Mouse (Mus musculus) regulatory T cell (primary cell): ENCODE measurements at regions not wholly inside any gene's neighbourhood (a gene's known extent, or its start where the extent isn't known, plus 50 kb on each side); places are given as distances from the start of the nearest gene placed in this dataset.

Experiments
- in situ Hi-C: fragments of 300-600 bp; cut with MboI, MseI; formaldehyde crosslinking; loops from one replicate; pipeline ENCODE4 v1.15.1; 2025; ENCODE audit warnings: high pct_unique_total_duplicates

DNA sequence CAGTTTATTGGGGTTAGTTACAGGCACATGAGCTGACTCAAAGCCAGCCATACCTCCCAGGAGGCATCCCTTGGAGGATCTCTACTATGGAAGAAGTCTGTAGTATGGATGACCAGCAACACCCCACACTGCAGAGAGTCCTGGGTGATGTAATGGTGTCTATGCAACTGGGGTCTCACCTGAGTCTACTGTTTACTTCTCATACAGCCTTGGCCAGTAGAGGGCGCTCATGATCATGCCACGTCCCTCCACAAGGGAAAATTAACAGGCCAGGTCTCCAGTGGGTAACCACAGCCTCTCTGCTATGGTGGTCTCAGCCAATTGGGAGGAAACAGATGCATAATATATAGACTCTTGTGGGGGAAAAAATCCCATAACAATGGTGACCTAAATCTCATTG is 111.7 kb downstream of the Cdh26 start:
- in situ Hi-C loops = no loop called here

DNA sequence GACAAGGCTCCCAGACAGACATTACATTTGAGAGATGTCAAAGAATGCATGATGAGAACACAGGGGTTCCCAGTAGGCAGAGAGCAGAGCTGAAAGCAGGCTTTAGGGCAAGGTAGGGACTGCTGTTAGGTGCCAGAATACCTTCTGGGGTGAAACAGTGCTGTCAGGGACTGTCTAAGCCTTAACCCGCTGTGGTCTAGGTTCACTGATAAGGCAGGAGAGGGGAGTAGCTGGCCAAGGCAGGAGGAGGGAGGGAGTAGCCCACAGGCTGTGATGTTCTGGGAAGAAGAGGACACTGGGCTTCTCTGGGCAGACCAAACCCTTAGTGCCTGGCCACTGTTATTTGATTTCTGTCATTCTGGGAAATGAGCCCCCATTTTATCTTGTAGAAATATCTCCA is 114.1 kb downstream of the Cdh26 start:
- in situ Hi-C loops = no loop called here

DNA sequence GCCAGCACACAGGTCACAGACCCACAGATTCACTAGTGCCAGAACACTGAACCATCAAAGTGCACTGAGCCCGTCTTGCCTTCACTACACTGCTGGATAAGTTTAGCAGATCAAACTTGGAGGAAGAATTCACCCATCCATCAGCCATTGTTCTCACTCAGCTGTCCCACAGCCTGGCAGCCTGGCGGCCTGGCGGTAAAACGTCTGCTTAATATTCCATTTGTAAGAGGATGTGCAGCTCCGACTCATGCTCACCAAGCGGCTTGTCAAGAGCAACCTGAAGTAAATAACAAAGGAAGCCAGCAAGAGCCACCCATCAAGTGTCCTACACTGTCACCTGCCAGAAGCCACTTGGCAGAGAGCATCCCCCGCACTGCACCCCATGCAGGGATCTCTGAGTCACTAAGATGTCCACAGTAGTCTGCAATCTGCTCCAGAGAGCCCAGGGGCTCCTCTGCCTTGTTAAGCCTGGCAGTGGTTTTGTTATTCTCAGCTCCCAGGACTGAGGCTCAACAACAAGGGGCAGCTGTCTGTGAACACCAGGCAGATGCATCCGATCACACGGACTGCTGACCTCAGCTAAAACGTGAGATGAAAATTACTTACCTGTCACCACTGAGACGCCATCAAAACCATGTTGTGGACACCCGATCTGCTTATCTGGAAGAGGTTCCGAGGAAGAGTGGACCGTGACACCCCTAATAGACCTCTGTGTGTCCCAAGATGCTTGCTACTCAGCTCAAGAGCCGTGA is 115.4 kb downstream of the Cdh26 start:
- in situ Hi-C loops = no loop called here

DNA sequence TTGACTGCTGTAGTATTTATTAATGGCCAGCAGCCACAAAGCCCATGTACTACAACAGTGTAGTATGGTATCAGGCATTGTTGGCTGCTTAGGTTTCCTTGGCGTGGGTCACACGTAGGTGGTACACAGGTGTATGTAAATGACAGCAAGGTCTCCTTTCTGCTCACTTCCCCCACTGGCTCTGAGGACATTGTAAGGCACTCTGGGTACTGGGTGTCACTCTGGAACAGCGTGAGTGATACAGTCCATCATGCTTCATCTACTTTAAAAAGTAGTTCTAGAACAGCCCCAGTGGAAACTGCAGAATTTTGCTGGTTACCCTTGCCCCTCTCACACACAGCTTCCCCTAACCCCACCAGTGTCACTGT is 116.0 kb downstream of the Cdh26 start:
- in situ Hi-C loops = no loop called here

DNA sequence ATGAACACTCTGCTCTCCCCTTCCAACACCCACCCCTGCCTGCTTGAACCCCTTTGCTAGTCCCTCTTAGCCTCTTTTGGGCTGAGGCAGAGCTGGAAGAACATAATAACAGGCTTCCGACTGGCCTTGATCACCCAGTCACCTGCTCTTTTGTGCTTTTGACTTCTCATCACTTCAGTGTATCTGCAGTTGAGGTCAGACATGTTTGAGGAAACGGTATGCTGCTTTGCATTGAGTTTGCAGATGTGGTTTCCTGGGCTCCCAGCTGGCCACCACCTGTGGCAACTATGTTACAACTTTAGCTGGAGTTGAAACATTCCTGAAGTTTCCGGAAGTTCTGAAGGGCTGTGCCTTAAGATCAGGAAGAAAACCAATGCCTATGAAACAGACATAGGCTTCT is 116.6 kb downstream of the Cdh26 start:
- in situ Hi-C loops = no loop called here

DNA sequence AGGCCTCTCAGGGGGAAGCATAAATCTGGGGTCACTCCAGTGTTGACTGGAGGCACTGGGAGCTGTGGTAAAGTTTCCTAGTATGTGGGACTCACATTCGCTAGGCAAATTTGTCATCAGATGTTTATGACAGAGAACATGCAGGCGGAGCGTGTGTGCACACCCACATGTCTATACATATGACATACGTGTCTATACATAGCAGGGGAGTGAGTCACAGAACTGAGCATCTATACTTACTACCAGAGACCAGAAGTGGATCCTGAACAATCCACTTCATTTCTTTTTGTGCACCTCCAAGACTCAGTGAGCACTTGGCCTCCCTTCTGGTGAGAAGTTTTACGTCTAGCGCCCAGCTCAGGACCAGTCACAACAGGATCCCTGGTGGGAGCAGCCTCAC is 118.6 kb downstream of the Cdh26 start:
- in situ Hi-C loops = no loop called here

DNA sequence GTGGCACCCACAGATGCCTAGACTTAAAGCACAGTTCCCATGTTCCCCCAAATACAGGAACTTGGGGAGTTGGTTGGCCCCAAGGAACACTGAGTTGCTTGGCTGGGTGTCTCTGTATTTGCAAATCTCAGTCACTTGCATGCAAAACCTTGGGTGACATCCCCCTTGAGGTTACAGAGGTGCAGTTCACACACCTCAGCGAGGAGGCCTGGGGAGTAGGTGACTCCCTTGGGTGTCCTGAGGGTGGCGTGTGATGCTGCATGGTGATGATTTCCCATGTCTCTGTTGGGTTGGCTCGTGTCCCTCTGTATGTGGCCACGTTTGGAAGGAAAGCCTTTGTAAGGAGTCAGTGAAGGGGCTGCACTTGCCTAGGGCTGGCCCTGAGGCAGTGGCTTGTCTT is 123.4 kb downstream of the Cdh26 start:
- in situ Hi-C loops = no loop called here

DNA sequence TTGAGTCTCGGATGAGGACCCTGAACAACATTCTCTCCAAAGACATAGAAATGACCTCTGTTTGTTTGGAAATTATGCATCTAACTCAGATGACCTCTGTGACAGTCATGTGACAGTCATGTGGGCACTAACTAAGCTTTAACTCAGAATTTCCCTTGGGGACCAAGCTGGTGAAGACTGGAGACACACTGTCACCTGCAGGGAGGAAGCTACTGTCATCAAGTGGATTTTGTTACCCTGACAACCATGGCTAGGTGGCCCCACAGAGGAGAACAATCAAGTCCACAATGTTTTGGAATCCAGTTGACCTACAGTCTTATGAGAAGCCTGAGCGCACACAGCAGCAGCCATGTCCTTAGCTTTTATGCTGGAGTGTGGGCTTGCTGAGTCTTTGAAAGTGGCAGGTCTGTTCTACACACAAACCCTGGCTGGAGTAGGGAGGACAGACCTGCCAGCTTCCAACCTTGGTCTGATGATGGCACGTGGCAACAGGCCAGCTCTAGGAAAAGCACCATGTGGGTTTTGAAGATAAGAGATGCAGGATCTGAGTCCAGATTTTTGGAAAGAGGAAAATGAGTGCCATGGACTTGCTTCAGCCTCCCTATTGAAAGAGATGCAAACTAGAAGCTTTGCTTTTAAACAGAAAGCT is 125.5 kb downstream of the Cdh26 start:
- in situ Hi-C loops = no loop called here

DNA sequence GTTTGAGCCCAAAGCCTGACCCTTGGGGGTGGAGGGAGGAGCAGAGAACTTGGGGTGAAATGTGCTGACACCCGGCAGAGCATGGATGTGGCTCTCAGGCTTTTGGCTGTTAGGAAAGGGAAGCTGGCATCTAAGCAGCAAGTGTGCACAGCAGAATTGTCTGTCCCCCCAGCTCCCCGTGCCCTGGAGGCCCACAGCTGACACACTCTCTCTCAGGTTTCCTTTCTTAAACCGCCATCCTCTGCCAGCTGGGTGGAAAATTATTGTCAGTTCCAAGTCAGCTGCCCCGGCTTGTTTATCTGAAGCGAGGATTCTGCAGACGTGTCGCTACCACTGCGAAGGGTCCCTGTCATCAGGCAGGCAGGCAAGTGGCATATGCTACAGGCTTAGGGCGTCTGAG is 127.6 kb downstream of the Cdh26 start:
- in situ Hi-C loops = no loop called here

DNA sequence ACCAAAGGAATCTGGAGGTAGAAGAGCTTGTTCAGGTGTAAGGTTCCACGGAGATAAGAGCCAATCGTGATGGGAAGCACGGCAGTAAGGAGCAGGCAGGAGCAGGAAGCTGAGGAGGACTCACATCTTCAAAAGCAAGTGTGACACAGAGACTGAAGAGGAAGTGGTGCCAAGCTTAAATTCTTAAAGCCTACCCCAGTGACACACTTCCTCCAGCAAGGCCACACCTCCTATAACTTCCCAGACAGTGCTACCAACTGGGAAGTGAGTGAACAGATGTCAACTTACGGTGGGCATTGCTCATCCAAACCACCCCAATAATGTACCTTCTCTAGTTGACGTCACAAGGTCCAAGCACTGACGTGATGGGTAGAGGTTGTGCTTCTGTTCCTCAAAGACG is 133.0 kb downstream of the Cdh26 start:
- in situ Hi-C loops = no loop called here

DNA sequence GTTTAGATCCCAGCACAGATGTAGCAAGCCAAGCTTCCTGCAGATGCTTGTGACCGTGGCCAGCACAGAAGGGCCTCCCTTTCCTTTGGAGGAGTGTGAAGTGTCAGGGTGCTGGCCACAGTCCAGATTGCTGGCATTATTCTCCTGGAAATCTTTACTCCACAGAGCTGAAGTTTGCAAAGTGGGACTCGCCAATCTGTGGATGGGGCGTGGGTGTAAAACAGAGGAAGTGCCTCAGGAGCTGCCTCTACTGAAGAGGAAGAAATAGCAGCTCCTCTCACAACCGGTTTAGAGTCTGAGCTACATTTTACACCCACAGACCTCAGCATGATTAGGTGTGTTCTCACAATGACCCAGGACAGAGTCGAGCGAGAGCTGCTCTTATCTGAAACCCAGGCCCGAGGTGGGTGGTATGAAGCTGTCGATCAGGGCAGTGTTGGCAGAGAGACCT is 135.1 kb downstream of the Cdh26 start:
- in situ Hi-C loops = no loop called here

DNA sequence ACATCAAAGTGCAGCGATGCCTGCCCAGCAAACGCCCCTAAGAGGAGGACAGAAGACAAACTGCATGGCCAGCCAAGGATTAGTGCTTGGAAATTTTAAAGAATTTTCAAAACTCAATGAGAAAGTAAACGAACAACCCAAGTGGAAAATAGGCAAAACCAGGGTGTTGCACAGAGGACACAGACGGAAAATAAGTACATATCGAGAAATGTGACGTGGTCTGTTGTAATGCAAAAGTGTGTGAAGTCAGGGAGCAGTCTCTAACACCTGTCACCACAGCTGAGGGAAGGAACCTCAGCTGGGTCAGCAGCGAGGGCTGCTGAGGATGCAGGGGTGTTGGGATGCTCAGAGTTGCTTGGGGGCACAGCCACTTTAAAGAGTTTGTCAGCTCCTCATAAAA is 137.2 kb downstream of the Cdh26 start:
- in situ Hi-C loops = no loop called here

DNA sequence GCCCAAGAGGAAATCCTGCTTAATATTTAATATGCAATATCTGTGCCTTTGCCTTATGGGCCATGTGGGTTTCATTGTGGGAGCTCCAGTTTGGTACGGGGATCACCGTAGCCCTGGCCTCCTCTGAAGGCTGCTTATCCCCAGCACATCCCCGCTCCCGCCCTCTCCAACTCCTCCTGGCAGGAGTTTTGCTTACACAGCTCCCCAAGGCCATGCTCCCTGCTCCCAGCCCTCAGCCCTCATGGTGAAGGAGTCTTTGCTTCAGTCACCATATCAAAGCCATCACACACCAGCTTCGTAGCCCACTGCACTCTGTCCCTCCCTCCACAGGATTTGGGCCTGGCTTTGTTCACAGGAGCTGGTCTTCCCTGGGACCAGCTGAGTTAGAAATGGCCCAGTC is 142.0 kb downstream of the Cdh26 start:
- in situ Hi-C loops = no loop called here

DNA sequence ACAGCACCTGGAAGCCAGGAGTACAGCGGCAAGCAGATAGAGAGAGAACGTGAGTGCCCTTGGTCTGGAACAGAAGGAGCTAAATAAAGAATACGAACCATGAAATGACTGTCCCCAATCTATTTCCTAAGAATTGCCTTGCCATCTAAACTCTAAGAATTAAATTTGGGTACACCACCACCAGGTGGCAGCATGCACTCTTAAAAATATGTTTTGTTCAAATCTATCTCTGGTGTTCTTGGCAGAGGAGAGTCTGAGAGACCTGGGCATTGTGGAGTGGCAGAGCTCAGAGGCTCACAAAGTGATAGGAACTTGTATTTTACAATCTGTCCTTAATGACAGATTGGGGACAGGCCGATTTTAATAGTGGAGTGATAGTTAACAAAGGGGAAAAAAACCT is 144.5 kb downstream of the Cdh26 start:
- in situ Hi-C loops = no loop called here

DNA sequence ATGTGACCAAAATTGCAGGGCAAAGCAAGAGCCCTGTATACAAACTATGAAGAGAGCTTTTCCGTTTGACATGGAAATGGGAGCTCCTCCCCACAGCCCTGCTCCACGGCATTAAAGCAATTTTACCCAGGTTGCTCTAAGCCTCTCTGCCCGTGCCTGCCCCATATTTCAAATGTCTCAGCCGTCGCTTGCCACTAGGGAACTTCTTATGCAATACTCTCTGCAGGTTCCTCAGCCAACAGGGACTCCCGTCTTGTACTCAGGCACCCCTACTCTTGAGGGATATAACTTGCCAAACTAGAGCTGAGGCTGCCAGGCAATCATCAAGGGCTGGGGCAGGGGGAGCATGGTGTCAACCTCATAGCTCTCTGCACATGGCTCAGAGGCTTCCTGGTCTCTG is 145.1 kb downstream of the Cdh26 start:
- in situ Hi-C loops = no loop called here

DNA sequence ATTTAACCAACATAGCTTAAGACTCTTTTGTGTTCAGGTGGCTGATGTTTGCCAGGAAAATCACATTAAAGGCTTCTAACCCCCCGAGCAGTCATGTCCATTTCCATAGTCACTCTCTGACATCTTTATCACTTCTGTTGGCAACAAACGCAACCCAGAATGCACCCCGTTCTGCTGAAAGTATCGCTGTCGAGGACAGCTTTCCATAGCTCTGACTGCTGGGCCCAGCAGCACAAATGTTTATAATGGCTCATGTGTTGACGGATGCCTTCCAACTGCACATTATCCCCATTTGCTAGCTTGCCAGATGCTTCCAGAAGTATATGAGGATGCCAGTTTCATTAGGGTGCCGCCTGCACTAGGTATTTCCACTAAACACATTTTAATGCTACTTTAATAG is 145.7 kb downstream of the Cdh26 start:
- in situ Hi-C loops = no loop called here

DNA sequence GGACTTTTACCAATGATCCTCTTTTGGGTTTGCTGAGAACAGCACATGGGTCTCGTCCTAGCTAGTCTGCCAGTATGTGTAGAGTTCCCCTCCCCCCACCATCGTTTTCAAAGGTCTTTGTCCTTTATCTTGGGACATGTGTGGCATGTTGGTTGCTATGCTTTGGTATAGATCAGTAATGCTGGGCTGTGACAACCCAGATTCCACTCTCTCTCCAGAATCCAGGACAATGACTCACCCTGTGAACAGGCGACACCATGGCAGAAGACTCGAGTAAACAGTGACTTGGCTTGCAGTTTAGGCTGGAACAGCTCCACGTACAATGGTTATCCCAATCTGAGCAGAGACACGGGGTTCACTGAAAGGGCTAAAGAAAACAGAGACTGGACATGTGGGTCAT is 149.2 kb downstream of the Cdh26 start:
- in situ Hi-C loops = no loop called here

DNA sequence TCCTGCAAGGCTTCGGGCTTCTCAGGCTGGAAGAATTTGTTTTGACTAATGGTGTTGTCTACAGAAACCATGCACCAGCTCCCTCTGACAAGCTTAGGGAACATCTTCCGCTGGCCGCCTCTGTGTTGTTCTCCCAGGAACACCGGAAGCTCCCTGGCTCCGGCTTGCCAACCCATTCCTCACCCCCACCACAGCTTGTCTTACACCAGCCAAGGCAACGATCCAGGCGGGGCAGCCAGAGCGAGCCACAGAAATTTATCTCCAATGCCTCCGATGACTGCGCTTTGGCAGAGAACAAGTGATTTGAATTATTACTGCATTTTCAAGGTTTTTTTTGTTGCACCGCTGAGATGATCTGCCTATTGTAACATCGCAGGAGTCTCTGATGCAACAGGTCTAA is 151.0 kb downstream of the Cdh26 start:
- in situ Hi-C loops = no loop called here

DNA sequence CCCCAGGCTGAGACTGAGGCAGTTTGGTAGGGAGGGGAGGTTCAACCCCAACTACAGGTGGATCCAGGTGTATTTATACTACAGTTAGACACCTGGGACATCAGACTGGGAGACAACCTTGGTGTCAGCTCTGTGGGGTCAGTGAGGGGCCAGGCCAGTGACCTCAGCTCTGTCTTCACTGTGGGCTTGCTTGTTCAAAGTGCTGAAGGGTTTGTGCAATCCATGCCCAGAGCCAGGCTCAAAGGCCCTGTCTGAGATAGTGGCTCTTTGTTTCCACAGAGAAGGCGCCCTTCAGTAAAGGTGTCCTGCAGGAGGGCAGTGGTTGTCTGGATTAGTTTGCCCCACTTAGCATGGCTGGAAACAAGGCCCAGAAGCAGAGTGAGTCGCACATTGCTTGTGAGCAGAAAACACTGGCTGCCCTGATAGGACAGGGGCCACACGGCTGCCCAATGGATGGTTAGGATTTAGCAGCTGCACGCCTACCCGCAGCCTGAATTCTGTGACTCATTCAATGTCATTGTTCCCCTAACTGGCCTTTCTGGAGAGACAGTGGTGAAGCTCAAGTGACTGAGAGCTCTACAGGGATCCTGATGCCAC is 154.7 kb downstream of the Cdh26 start:
- in situ Hi-C loops = no loop called here

DNA sequence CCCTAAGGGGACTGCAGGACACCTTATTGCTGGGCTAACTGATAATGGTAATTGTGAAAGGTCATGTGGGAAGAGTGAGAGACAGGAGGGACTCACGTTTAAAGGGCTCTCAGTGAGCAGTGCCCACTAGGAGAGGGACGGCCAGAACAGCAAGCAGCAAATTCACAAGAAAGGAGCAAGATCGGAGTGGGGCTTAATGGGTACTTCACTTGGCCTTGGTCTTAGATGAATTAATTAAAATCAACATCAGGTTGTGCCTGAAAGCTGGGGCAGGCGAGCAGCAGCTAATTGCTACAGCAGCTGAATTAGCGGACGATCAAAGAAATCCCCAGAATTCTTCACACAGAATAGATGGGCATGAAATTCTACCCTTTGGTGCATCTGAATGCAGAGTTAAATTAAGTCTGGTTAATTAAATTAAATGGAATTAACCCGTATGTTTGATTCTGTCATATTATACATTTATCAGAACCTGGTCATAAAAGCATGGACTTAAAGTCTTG is 156.9 kb downstream of the Cdh26 start:
- in situ Hi-C loops = no loop called here

DNA sequence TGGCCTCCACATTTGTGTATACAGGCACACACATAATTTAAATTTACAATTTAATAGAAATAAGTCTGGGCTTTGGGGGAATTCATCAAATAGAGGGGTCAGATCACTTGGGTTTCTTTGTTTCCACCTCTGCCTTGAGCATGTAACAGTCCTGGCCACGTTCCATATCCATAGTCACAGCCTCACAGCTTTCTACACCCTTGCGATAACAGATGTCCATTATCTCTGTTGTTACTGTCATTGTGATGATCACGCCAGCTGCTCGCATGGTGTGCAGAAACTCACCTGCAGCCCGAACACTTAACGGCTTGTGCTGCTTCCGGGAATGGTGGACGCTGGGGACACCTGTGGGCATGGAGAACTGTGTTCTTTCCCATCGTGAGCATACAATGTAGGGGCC is 163.4 kb downstream of the Cdh26 start:
- in situ Hi-C loops = no loop called here

DNA sequence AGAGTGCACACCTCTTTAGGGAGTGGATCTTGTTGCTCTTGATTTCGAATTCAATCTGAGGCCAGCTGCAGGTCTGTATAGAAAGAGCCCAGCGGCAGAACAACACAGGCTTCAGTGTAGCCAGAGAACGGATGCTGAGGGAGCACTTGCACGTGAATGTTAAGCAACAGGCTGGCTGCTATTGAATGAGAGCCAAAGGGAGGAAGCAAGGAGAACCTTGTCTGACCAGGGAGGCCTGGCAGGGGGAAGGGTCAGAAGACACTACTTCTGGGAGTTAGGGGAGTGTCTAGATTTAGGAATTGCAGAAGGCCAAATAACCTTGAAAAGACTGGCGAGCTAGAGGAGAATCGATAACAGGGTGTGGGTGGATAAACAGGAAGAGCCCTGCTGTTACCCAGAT is 163.8 kb downstream of the Cdh26 start:
- in situ Hi-C loops = no loop called here
